Mouse (Mus musculus) left cerebral cortex, postnatal 14 days (tissue): ENCODE measurements at regions not wholly inside any gene's neighbourhood (a gene's known extent, or its start where the extent isn't known, plus 50 kb on each side); places are given as distances from the start of the nearest gene placed in this dataset.
A peak's percentile ranks its signal among the peaks of the same experiment; 100 is the strongest.
"Not testable (repeated sequence)": the region's sequence is repeated elsewhere in the genome, so short reads cannot be mapped to it uniquely, and the experiment has no call there.

Source experiments
- DNase-seq, 2 experiments: peaks; one replicate each; pipeline ENCODE4 v3.0.0; 2021 to 2022; ENCODE audit warnings: low spot score in 2 of 2, mixed read lengths in 1 of 2
- intact Hi-C: fragments of 180-260 bp; cut with DNase I; formaldehyde crosslinking; loops from one replicate; pipeline ENCODE4 v1.15.1; 2025

- peak; percentile 28 to 62 for DNase-seq
- intact Hi-C loops = not testable (repeated sequence)
These were observed 482.5 kb upstream of the Snrpn start for GRCm38 (mm10) chr7:60622271-60623249.

- intact Hi-C loops, DNase-seq: not testable (repeated sequence)
These were observed 477.2 kb upstream of the Snrpn start for GRCm38 (mm10) chr7:60617070-60617674.
